Mouse (Mus musculus) intestine, postnatal 0 days (tissue): Measurements from ENCODE around the gene Lmf1. TPM values are rescaled to one million over a fixed set of nuclear protein-coding genes. Genes with fewer than 3 reads are reported as not detected.

Experiments
- ATAC-seq: fragments of 200-750 bp; cut with Nextera tagmentation; 2 replicates; pipeline ENCODE4 v1.8.0; 2017; ENCODE audit warnings: mild to moderate bottlenecking, moderate TSS enrichment, moderate library complexity
- H3K27ac ChIP-seq: fragments of 300-500 bp; sonication (generic); 2 replicates; pipeline ENCODE4 v1.5.1; 2014; ENCODE audit warnings: mild to moderate bottlenecking, low read depth, low read length, moderate library complexity
- H3K27me3 ChIP-seq: fragments of 300-500 bp; sonication (generic); replicated peaks from 2 replicates; pipeline ENCODE4 v1.6.1; 2014; ENCODE audit warnings: low read length, mixed read lengths; ENCODE audit not compliant: control insufficient read depth, insufficient read depth
- H3K36me3 ChIP-seq: fragments of 300-500 bp; sonication (generic); 2 replicates; pipeline ENCODE4 v1.6.1; 2014; ENCODE audit warnings: mild to moderate bottlenecking, moderate library complexity; ENCODE audit not compliant: control insufficient read depth, insufficient read depth
- H3K4me1 ChIP-seq: fragments of 300-500 bp; sonication (generic); replicated peaks from 2 replicates; pipeline ENCODE4 v1.6.1; 2014; ENCODE audit warnings: antibody characterized with exemption, low read length, mixed read lengths; ENCODE audit not compliant: control insufficient read depth, insufficient read depth
- H3K4me2 ChIP-seq: fragments of 300-500 bp; sonication (generic); replicated peaks from 2 replicates; pipeline ENCODE4 v1.6.1; 2014; ENCODE audit warnings: low read depth, mild to moderate bottlenecking, moderate library complexity
- H3K4me3 ChIP-seq: fragments of 300-500 bp; sonication (generic); 2 replicates; pipeline ENCODE4 v1.5.1; 2014; ENCODE audit warnings: low read depth, low read length
- H3K9ac ChIP-seq: fragments of 300-500 bp; sonication (generic); 2 replicates; pipeline ENCODE4 v1.6.1; 2014; ENCODE audit warnings: mild to moderate bottlenecking, low read depth, low read length
- H3K9me3 ChIP-seq: fragments of 300-500 bp; sonication (generic); 2 replicates; pipeline ENCODE4 v1.6.1; 2016; ENCODE audit warnings: mixed run types; ENCODE audit not compliant: control insufficient read depth
- CTCF ChIP-seq: sonication (generic); IDR thresholded peaks from 2 replicates; pipeline ENCODE4 v1.5.1; 2016; ENCODE audit warnings: low read depth, mild to moderate bottlenecking, control low read depth, antibody characterized with exemption, moderate library complexity
- WGBS: fragments of 180-500 bp; shearing (Covaris S2); extraction: QIAGEN DNeasy Blood & Tissue Kit; methylation state at CpG from one replicate; pipeline ENCODE4 v1.1.7; 2014; 5-methylcytosine and 5-hydroxymethylcytosine counted together
- polyA plus RNA-seq: library from polyadenylated mRNA; unstranded; fragments of >200 nt; fragmentation: Nextera tagmentation; extraction: Ambion mirVana; gene quantifications from 2 replicates; pipeline ENCODE4 v1.2.1, GENCODE M21; 2015

Lmf1 gene
- 16.1 and 16.5 TPM in 2 replicates for polyA plus RNA-seq

DNA sequence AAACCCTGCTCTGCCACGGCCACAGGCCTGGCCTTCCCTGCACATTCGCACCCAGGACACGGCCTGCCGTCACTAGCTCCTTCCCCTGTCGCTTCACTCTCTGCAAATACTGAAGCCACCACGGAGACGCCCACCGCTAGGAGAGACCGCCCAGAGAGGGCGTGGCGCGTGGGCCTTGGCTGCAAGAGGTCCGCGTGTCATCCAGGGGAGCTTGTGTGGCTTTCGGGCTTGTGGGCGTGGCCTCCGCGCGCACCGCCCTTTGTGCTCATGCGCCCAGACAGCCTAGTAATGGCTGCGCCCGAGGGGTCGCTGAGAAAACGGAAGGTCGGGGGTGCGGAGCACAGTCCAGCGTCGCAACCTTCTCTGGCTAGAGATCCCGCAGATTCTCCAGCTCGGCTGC, at the start of gene Lmf1:
TSS of gene Lmf1 (plus strand) at position 166 of the 400 bp plus-strand sequence.
- Histone ChIP-seq H3K4me3 (peak within 1 kb of the TSS; percentile 82), H3K9ac (peak within 1 kb of the TSS; percentile 67), H3K27ac (no peak within 1 kb of the TSS), H3K27me3 (no peaks in the 10 kb centered on the region), H3K36me3 (no peaks in the 10 kb centered on the region), H3K4me2 (peak within 1 kb of the TSS; percentile 95), H3K4me1 (peaks cover 5% of the 10 kb centered on the region; the same call in 1 of the 2 replicates), H3K9me3 (no peaks in the 10 kb centered on the region)
- under 1% methylated on average over 31 of the region's 31 CpGs for WGBS
- ATAC-seq: peak; percentile 96
- TF ChIP-seq CTCF: peak; percentile 54

- no peak overlapping the region for H3K4me2 ChIP-seq
- TF ChIP-seq CTCF: no peak
- H3K9me3 ChIP-seq: no peaks in the 10 kb centered on the region
- ATAC-seq: no peak
- no peaks in the 10 kb centered on the region for H3K36me3 ChIP-seq
- no peaks in the 10 kb centered on the region for H3K27me3 ChIP-seq
- no peaks in the 10 kb centered on the region for H3K4me1 ChIP-seq
- no peak overlapping the region for H3K27ac ChIP-seq
- 54% methylated on average over 8 of the region's 8 CpGs for WGBS
- no peak overlapping the region for H3K9ac ChIP-seq
- H3K4me3 ChIP-seq: no peak overlapping the region
Measured at GRCm38 (mm10) chr17:25530357-25531022, 48.4 kb upstream of the Lmf1 start.

- Histone ChIP-seq H3K9ac (no peak overlapping the region), H3K27ac (no peak overlapping the region), H3K4me3 (no peak overlapping the region), H3K4me2 (no peak overlapping the region), H3K36me3 (no peaks in the 10 kb centered on the region), H3K27me3 (no peaks in the 10 kb centered on the region), H3K9me3 (no peaks in the 10 kb centered on the region), H3K4me1 (no peaks in the 10 kb centered on the region)
- 41% methylated on average over 27 of the region's 27 CpGs for WGBS
- no peak for TF ChIP-seq CTCF
- no peak for ATAC-seq
Measured at GRCm38 (mm10) chr17:25538945-25539875, 39.7 kb upstream of the Lmf1 start.

DNA sequence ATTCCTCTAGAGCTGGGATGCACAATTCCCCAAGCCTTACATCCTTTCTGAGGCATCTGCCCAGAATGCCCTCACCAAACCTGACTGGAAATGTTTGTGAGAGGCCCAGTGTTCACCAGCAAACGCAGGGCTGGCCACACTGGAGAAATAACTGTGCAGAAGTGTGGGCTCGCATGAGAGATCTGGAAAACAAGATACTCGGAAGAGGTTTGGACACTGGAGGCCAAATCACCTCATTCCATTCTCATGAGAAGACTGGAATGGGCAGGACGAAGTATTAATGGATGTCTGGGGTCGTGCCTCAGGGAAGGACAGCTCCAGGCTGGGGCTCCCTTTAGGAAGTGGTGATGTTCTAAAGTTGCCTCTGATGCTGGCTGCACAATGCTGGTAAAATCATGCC, 38.2 kb upstream of the Lmf1 start:
- Histone ChIP-seq H3K27me3 (no peaks in the 10 kb centered on the region), H3K4me3 (no peak overlapping the region), H3K4me1 (no peaks in the 10 kb centered on the region), H3K9me3 (no peaks in the 10 kb centered on the region), H3K9ac (no peak overlapping the region), H3K27ac (no peak overlapping the region), H3K36me3 (no peaks in the 10 kb centered on the region), H3K4me2 (no peak overlapping the region)
- ATAC-seq: no peak
- 72% methylated on average over 5 of the region's 5 CpGs for WGBS
- TF ChIP-seq CTCF: no peak

DNA sequence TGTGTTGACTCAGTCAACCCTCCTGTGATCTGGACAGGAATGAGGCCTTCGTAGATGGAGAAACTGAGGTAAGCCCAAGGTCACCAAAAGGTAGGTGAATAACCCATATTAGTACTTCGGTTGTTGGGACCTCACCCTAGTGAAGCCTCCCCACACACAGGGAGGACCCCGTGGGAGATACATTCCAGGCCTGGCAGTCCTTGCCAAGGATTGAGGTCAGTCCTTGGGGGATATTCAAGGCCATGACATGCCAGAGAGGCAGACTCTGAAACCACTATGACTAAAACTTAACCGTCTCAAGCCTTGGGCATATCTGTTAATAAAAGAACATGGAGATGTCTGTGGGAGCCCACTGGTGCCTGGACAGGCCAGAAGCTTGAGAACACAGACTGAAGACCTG, 37.1 kb upstream of the Lmf1 start:
- no peak for ATAC-seq
- WGBS: 80% methylated on average over 4 of the region's 4 CpGs
- no peak overlapping the region for H3K4me3 ChIP-seq

DNA sequence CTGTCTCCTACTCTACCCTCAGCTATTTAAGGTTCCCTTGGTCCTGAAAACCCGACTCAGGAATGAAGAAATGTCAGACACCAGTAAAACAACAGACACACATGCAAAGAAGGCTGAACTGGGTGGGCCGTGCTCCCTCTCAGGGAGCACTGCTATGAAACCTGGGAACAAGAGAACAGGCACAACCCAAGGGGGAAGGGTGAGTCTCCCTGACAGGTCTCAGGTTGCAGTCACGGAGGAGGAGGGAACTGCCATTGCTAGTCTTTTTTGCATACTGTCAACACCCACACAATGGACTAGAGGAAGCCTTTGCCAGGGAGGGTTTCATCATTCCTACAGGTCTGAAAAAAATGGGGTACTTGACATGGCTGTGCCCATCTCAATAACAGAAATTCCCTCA, 31.9 kb upstream of the Lmf1 start:
- Histone ChIP-seq H3K27me3 (no peaks in the 10 kb centered on the region), H3K9me3 (no peaks in the 10 kb centered on the region), H3K4me3 (no peak overlapping the region), H3K4me2 (no peak overlapping the region), H3K27ac (no peak overlapping the region), H3K9ac (no peak overlapping the region), H3K36me3 (no peaks in the 10 kb centered on the region), H3K4me1 (no peaks in the 10 kb centered on the region)
- TF ChIP-seq CTCF: no peak
- WGBS: 38% methylated on average over 3 of the region's 3 CpGs
- ATAC-seq: no peak

More for the DNA sequence above, 37.1 kb upstream of the Lmf1 start:
- Histone ChIP-seq H3K27me3 (no peaks in the 10 kb centered on the region), H3K9ac (no peak overlapping the region), H3K27ac (no peak overlapping the region), H3K36me3 (no peaks in the 10 kb centered on the region), H3K4me1 (no peaks in the 10 kb centered on the region), H3K9me3 (no peaks in the 10 kb centered on the region), H3K4me2 (no peak overlapping the region)
- no peak for TF ChIP-seq CTCF
